Comparison of ENCODE assay signal across 8 mouse cellular contexts in the genomic region with DNA sequence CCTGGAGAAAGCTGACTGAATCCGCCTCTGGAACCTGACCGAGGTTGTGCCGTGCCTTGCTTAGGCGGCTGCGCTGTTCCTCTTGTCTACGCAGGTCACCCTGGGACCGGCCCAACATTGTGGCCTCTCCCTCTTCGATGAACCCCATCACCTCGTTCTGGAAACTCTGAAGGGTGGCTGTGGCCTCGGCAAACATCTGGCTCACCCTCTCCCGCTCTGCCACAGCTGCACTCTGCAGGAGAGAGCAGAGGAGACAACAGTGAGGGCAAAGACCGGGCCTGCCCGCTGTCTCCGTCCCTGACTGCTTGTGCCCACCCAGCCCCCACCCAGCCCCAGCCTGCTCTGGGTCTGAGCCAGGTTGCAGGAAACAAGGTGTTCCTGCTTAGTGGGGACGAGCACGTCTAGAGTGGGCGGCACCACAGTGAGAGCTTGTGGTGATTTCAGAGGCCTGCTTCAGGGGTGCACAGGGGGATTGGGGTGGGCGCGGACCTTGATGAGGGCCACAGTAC. TPM values are rescaled to one million over a fixed set of nuclear protein-coding genes. Genes with fewer than 3 reads are reported as not detected.
DNase-seq lines count a peak whose midpoint lies in the region; ATAC-seq and TF ChIP-seq lines count a peak whose summit lies in the region.

No protein-coding gene starts in this region.

- no peaks in the 10 kb centered on the region for H3K36me3 ChIP-seq in liver, adult 2 months (ENCODE audit: control insufficient read depth, insufficient read depth, low read length)
- peaks cover 10% of the 10 kb centered on the region for H3K36me3 ChIP-seq in heart, embryonic 12.5 days
- no peaks in the 10 kb centered on the region; the same call in 1 of the 2 replicates for H3K36me3 ChIP-seq in stomach, embryonic 15.5 days

- WGBS in liver, adult 2 months, result 43% methylated on average over 19 of the region's 19 CpGs
- 31% methylated on average over 19 of the region's 19 CpGs for WGBS in heart, embryonic 12.5 days
- 36% methylated on average over 19 of the region's 19 CpGs for WGBS in stomach, embryonic 15.5 days

- no peak for DNase-seq in liver, adult 2 months (ENCODE audit: extremely low read depth, low read depth, low spot score)
- DNase-seq in liver, result no peak
- peak; percentile 41 to 58 for DNase-seq in kidney, postnatal 4 days
- DNase-seq in left cerebral cortex, postnatal 14 days (ENCODE audit: low spot score in 2 of 2), result no peak
- DNase-seq in urinary bladder, postnatal 36 days (ENCODE audit: low spot score in 2 of 2), result no peak
- DNase-seq in spleen, postnatal 10 days (ENCODE audit: low spot score in 2 of 2), result no peak

- H3K9me3 ChIP-seq in heart, embryonic 12.5 days (replicated peaks), result no peaks in the 10 kb centered on the region
- H3K9me3 ChIP-seq in stomach, embryonic 15.5 days, result no peaks in the 10 kb centered on the region

- H3K79me2 ChIP-seq in liver, adult 2 months (ENCODE audit: control insufficient read depth, insufficient read depth, low read length), result peaks cover 2% of the 10 kb centered on the region; the same call in 1 of the 2 replicates

- no peak overlapping the region for H3K27ac ChIP-seq in liver, adult 2 months (replicated peaks; ENCODE audit: insufficient read depth, low read depth, low read length)
- H3K27ac ChIP-seq in heart, embryonic 12.5 days (ENCODE audit: poor library complexity, severe bottlenecking), result peak overlapping the region; percentile 74
- H3K27ac ChIP-seq in stomach, embryonic 15.5 days, result peak overlapping the region; percentile 48; the same call in 1 of the 2 replicates

- TF ChIP-seq POLR2A in liver, adult 2 months (IDR thresholded peaks at IDR 0.05; ENCODE audit: extremely low read depth, insufficient read depth, low read length), result no peak

- TF ChIP-seq CTCF in liver, adult 2 months (IDR thresholded peaks at IDR 0.05; ENCODE audit: low read depth, low read length), result no peak

- peak overlapping the region; percentile 89 for H3K4me2 ChIP-seq in heart, embryonic 12.5 days
- peak overlapping the region; percentile 91 for H3K4me2 ChIP-seq in stomach, embryonic 15.5 days

- intact Hi-C loops in left cerebral cortex, postnatal 14 days (cut with DNase I), result no loop called here

- H3K27me3 ChIP-seq in liver, adult 2 months (ENCODE audit: control insufficient read depth, insufficient read depth, low read length), result no peaks in the 10 kb centered on the region
- H3K27me3 ChIP-seq in heart, embryonic 12.5 days (replicated peaks), result 0 out of 2 replicates have a peak, but pooled peaks cover 3% of the 10 kb centered on the region
- peaks cover 28% of the 10 kb centered on the region for H3K27me3 ChIP-seq in stomach, embryonic 15.5 days (replicated peaks)

- peak overlapping the region; percentile 20; the same call in 1 of the 2 replicates for H3K4me3 ChIP-seq in liver, adult 2 months (ENCODE audit: insufficient read depth, low read depth, low read length)
- peak overlapping the region; percentile 83 for H3K4me3 ChIP-seq in heart, embryonic 12.5 days
- H3K4me3 ChIP-seq in stomach, embryonic 15.5 days (replicated peaks), result peak overlapping the region; percentile 57

- no peak for ATAC-seq in heart, embryonic 12.5 days (ENCODE audit: insufficient number of reproducible peaks, low FRiP score)
- no peak for ATAC-seq in stomach, embryonic 15.5 days (ENCODE audit: insufficient read depth, low FRiP score, low read depth)

- H3K4me1 ChIP-seq in liver, adult 2 months (ENCODE audit: control insufficient read depth, insufficient read depth, low read length), result peaks cover 23% of the 10 kb centered on the region
- peaks cover 69% of the 10 kb centered on the region for H3K4me1 ChIP-seq in heart, embryonic 12.5 days (replicated peaks)
- H3K4me1 ChIP-seq in stomach, embryonic 15.5 days, result peaks cover 69% of the 10 kb centered on the region

- H3K9ac ChIP-seq in liver, adult 2 months (ENCODE audit: low read depth, low read length), result peak overlapping the region; percentile 23
- H3K9ac ChIP-seq in heart, embryonic 12.5 days, result peak overlapping the region; percentile 96
- H3K9ac ChIP-seq in stomach, embryonic 15.5 days, result no peak overlapping the region

RNA-seq across cellular contexts. Expression of gene Trim47, which starts 19.2 kb away (rescaled TPM):
- total RNA-seq in liver, adult 2 months (2014; rRNA removed), result 2.9 and 6.6 TPM in 2 replicates
- polyA plus RNA-seq in liver, adult 2 months (2012; rRNA removed), result 4.2 and 4.6 TPM in 2 replicates
- polyA plus RNA-seq in heart, embryonic 12.5 days (2016; fragmentation: Nextera tagmentation; extraction: Ambion mirVana), result 54.8 and 58.2 TPM in 2 replicates
- 27.6 and 30.9 TPM in 2 replicates for polyA plus RNA-seq in stomach, embryonic 15.5 days (2015; fragmentation: Nextera tagmentation; extraction: Ambion mirVana)
- 1 to 10 TPM; 8.7 to 9.0 TPM for total RNA-seq in left cerebral cortex, postnatal 14 days (2021)

RNA-seq across cellular contexts. Expression of gene Wbp2, which starts 21.0 kb away (rescaled TPM):
- total RNA-seq in liver, adult 2 months (2014; rRNA removed), result 14.8 and 24.8 TPM in 2 replicates
- 166 and 179 TPM in 2 replicates for polyA plus RNA-seq in liver, adult 2 months (2012; rRNA removed)
- 137 and 141 TPM in 2 replicates for polyA plus RNA-seq in heart, embryonic 12.5 days (2016; fragmentation: Nextera tagmentation; extraction: Ambion mirVana)
- polyA plus RNA-seq in stomach, embryonic 15.5 days (2015; fragmentation: Nextera tagmentation; extraction: Ambion mirVana), result 70.4 and 77.6 TPM in 2 replicates
- total RNA-seq in left cerebral cortex, postnatal 14 days (2021), result 100 to 1,000 TPM; 278 to 292 TPM

RNA-seq across cellular contexts. Expression of gene Trim65, which starts 23.1 kb away (rescaled TPM):
- total RNA-seq in liver, adult 2 months (2014; rRNA removed), result 3.9 and 5.8 TPM in 2 replicates
- polyA plus RNA-seq in liver, adult 2 months (2012; rRNA removed), result 7.7 and 8.3 TPM in 2 replicates
- polyA plus RNA-seq in heart, embryonic 12.5 days (2016; fragmentation: Nextera tagmentation; extraction: Ambion mirVana), result 4.7 and 4.9 TPM in 2 replicates
- 5.7 and 6.5 TPM in 2 replicates for polyA plus RNA-seq in stomach, embryonic 15.5 days (2015; fragmentation: Nextera tagmentation; extraction: Ambion mirVana)
- total RNA-seq in left cerebral cortex, postnatal 14 days (2021), result 1 to 10 TPM; 5.4 to 7.0 TPM

RNA-seq across cellular contexts. Expression of gene Unc13d, which starts 30.1 kb away (rescaled TPM):
- 0.37 and 0.87 TPM in 2 replicates for total RNA-seq in liver, adult 2 months (2014; rRNA removed)
- polyA plus RNA-seq in liver, adult 2 months (2012; rRNA removed), result 0.54 and 1.4 TPM in 2 replicates
- 2.2 and 2.5 TPM in 2 replicates for polyA plus RNA-seq in heart, embryonic 12.5 days (2016; fragmentation: Nextera tagmentation; extraction: Ambion mirVana)
- polyA plus RNA-seq in stomach, embryonic 15.5 days (2015; fragmentation: Nextera tagmentation; extraction: Ambion mirVana), result 6.5 and 8.0 TPM in 2 replicates
- under 1 TPM; 0.46 to 0.55 TPM for total RNA-seq in left cerebral cortex, postnatal 14 days (2021)

RNA-seq across cellular contexts. Expression of gene Mrpl38, which starts 30.8 kb away (rescaled TPM):
- 26.4 and 40.2 TPM in 2 replicates for total RNA-seq in liver, adult 2 months (2014; rRNA removed)
- polyA plus RNA-seq in liver, adult 2 months (2012; rRNA removed), result 63.7 and 77.7 TPM in 2 replicates
- 85.0 and 89.1 TPM in 2 replicates for polyA plus RNA-seq in heart, embryonic 12.5 days (2016; fragmentation: Nextera tagmentation; extraction: Ambion mirVana)
- polyA plus RNA-seq in stomach, embryonic 15.5 days (2015; fragmentation: Nextera tagmentation; extraction: Ambion mirVana), result 94.8 and 102 TPM in 2 replicates
- 10 to 100 TPM; 51.1 to 56.1 TPM for total RNA-seq in left cerebral cortex, postnatal 14 days (2021)

Comparison
In these comparisons a context has a peak if more than half of its experiments do, and no peak if none do; other contexts are left out.
1. DNase-seq: peak in kidney, postnatal 4 days (2 of 2); none in liver, adult 2 months (single experiment), liver (single experiment), left cerebral cortex, postnatal 14 days (0 of 2), urinary bladder, postnatal 36 days (0 of 2) and spleen, postnatal 10 days (0 of 2).
2. H3K4me3 ChIP-seq: peak in every context shown above with its lines; median percentile 83 in heart, embryonic 12.5 days; 57 in stomach, embryonic 15.5 days; 20 in liver, adult 2 months.